Mouse (Mus musculus): ENCODE measurements around the gene Mfsd6l. TPM values are rescaled to one million over a fixed set of nuclear protein-coding genes. Genes with fewer than 3 reads are reported as not detected.

Mfsd6l gene
- polyA plus RNA-seq, 1 experiment from 2014 or later, result not detected

Other genes with a start within 250 kb of the Mfsd6l start
- 0.53 and 0.57 TPM in 2 replicates for gene Ntn1, start 155.4 kb upstream of the Mfsd6l start, polyA plus RNA-seq (2016; fragmentation: Nextera tagmentation; extraction: Ambion mirVana)
- gene Pik3r5, start 124.1 kb upstream of the Mfsd6l start, polyA plus RNA-seq (2016; fragmentation: Nextera tagmentation; extraction: Ambion mirVana), result 0.24 and 0.27 TPM in 2 replicates
- gene Pik3r6, start 53.2 kb upstream of the Mfsd6l start, polyA plus RNA-seq (2016; fragmentation: Nextera tagmentation; extraction: Ambion mirVana), result 1.4 and 1.8 TPM in 2 replicates
- gene Ccdc42, start 30.8 kb downstream of the Mfsd6l start, polyA plus RNA-seq (2016; fragmentation: Nextera tagmentation; extraction: Ambion mirVana), result 0.15 TPM in 1 of 2 replicates, not detected in the other
- 34.6 and 37.0 TPM in 2 replicates for gene Myh10, start 135.4 kb downstream of the Mfsd6l start, polyA plus RNA-seq (2016; fragmentation: Nextera tagmentation; extraction: Ambion mirVana)

Data from liver, embryonic 12.5 days (tissue).